Mouse (Mus musculus): ENCODE data around the gene Lix1l.

- no peak for TF ChIP-seq CTCF (IDR thresholded peaks at IDR 0.05; ENCODE audit: control insufficient read depth, insufficient read depth, insufficient read length)
- no peak for TF ChIP-seq MYOG (IDR thresholded peaks at IDR 0.05; ENCODE audit: control insufficient read depth, extremely low read depth, insufficient read length)
- TF ChIP-seq MAX (IDR thresholded peaks at IDR 0.05), result no peak
- no peak for TF ChIP-seq USF1 (IDR thresholded peaks at IDR 0.05; ENCODE audit: low read depth)
- no peak for TF ChIP-seq MYOD1 (IDR thresholded peaks at IDR 0.05; ENCODE audit: control insufficient read depth, insufficient read length, low read depth)
- no peak for TF ChIP-seq CEBPB (IDR thresholded peaks at IDR 0.05; ENCODE audit: low read depth)
- no peak for TF ChIP-seq FOSL1 (IDR thresholded peaks at IDR 0.05; ENCODE audit: insufficient read depth, low read length, poor library complexity, severe bottlenecking)
These were observed 29.6 kb upstream of the Lix1l start for GRCm38 (mm10) chr3:96571336-96571735.
